Mouse (Mus musculus): ENCODE measurements at regions not wholly inside any gene's neighbourhood (a gene's known extent, or its start where the extent isn't known, plus 50 kb on each side); places are given as distances from the start of the nearest gene placed in this dataset.
"Not testable (repeated sequence)": the region's sequence is repeated elsewhere in the genome, so short reads cannot be mapped to it uniquely, and the experiment has no call there.

GRCm38 (mm10) chr16:86826641-86827040 lies 527.3 kb upstream of the N6amt1 start:
- no peak for DNase-seq (ENCODE audit: low read depth, low spot score)
- H3K4me1 ChIP-seq (ENCODE audit: control insufficient read depth in 2 of 2, insufficient read depth in 2 of 2, low read length in 2 of 2, poor library complexity in 1 of 2) = no peaks in the 10 kb centered on the region
- H3K9me3 ChIP-seq (ENCODE audit: control insufficient read depth, insufficient read depth, low read depth, low read length) = no peaks in the 10 kb centered on the region
- no peak overlapping the region for H3K9ac ChIP-seq (ENCODE audit: insufficient read depth, low read depth, low read length, poor library complexity, severe bottlenecking)
- no peaks in the 10 kb centered on the region for H3K36me3 ChIP-seq (ENCODE audit: control insufficient read depth, insufficient read depth, low read length, poor library complexity, severe bottlenecking)
- H3K4me3 ChIP-seq (ENCODE audit: insufficient read depth in 1 of 2, low read depth in 1 of 2, low read length in 2 of 2, poor library complexity in 1 of 2, severe bottlenecking in 1 of 2) = no peak overlapping the region
- in situ Hi-C loops (cut with MboI; ENCODE audit: low sequenced_read_pairs in 2 of 2, unreplicated experiment in 2 of 2) = no loop called here
- H3K27ac ChIP-seq (ENCODE audit: insufficient read depth, low read depth, low read length, poor library complexity, severe bottlenecking) = no peak overlapping the region
- TF ChIP-seq ZC3H11A (IDR thresholded peaks at IDR 0.05; ENCODE audit: borderline replicate concordance, low read depth, low read length) = no peak
- TF ChIP-seq HCFC1 (IDR thresholded peaks at IDR 0.05; ENCODE audit: borderline replicate concordance, insufficient read depth, low read length) = no peak
- no peak for TF ChIP-seq ZNF384 (IDR thresholded peaks at IDR 0.05; ENCODE audit: low read depth, low read length)
- TF ChIP-seq CHD2 (IDR thresholded peaks at IDR 0.05; ENCODE audit: low read depth, low read length) = no peak
- TF ChIP-seq MAFK (IDR thresholded peaks at IDR 0.05; ENCODE audit: insufficient read depth, low read depth, low read length) = no peak

- TF ChIP-seq MAFK (IDR thresholded peaks at IDR 0.05; ENCODE audit: insufficient read depth, low read depth, low read length) (no peak), ZC3H11A (IDR thresholded peaks at IDR 0.05; ENCODE audit: borderline replicate concordance, low read depth, low read length) (no peak), CHD2 (IDR thresholded peaks at IDR 0.05; ENCODE audit: low read depth, low read length) (no peak)
- H3K9ac ChIP-seq (ENCODE audit: insufficient read depth, low read depth, low read length, poor library complexity, severe bottlenecking) = no peak overlapping the region
- in situ Hi-C loops (cut with MboI; ENCODE audit: low sequenced_read_pairs in 2 of 2, unreplicated experiment in 2 of 2) = no loop called here
- no peaks in the 10 kb centered on the region for H3K4me1 ChIP-seq (ENCODE audit: control insufficient read depth in 2 of 2, insufficient read depth in 2 of 2, low read length in 2 of 2, poor library complexity in 1 of 2)
- no peaks in the 10 kb centered on the region for H3K36me3 ChIP-seq (ENCODE audit: control insufficient read depth, insufficient read depth, low read length, poor library complexity, severe bottlenecking)
- H3K9me3 ChIP-seq (ENCODE audit: control insufficient read depth, insufficient read depth, low read depth, low read length) = no peaks in the 10 kb centered on the region
- no peak overlapping the region for H3K27ac ChIP-seq (ENCODE audit: insufficient read depth, low read depth, low read length, poor library complexity, severe bottlenecking)
- H3K4me3 ChIP-seq (ENCODE audit: insufficient read depth in 1 of 2, low read depth in 1 of 2, low read length in 2 of 2, poor library complexity in 1 of 2, severe bottlenecking in 1 of 2) = no peak overlapping the region
- no peak for DNase-seq (ENCODE audit: low read depth, low spot score)
Measured at GRCm38 (mm10) chr16:86823496-86823895, 530.5 kb upstream of the N6amt1 start.

- no peaks in the 10 kb centered on the region for H3K9me3 ChIP-seq (ENCODE audit: control insufficient read depth, insufficient read depth, low read depth, low read length)
- H3K36me3 ChIP-seq (ENCODE audit: control insufficient read depth, insufficient read depth, low read length, poor library complexity, severe bottlenecking) = no peaks in the 10 kb centered on the region
- no peak for DNase-seq (ENCODE audit: low read depth, low spot score)
- H3K4me1 ChIP-seq (ENCODE audit: control insufficient read depth in 2 of 2, insufficient read depth in 2 of 2, low read length in 2 of 2, poor library complexity in 1 of 2) = no peaks in the 10 kb centered on the region
- in situ Hi-C loops (cut with MboI; ENCODE audit: low sequenced_read_pairs in 2 of 2, unreplicated experiment in 2 of 2) = no loop called here
- TF ChIP-seq ZNF384 (IDR thresholded peaks at IDR 0.05; ENCODE audit: low read depth, low read length) = no peak
- TF ChIP-seq CHD2 (IDR thresholded peaks at IDR 0.05; ENCODE audit: low read depth, low read length) = no peak
- TF ChIP-seq ZC3H11A (IDR thresholded peaks at IDR 0.05; ENCODE audit: borderline replicate concordance, low read depth, low read length) = no peak
- TF ChIP-seq HCFC1 (IDR thresholded peaks at IDR 0.05; ENCODE audit: borderline replicate concordance, insufficient read depth, low read length) = no peak
- no peak for TF ChIP-seq MAFK (IDR thresholded peaks at IDR 0.05; ENCODE audit: insufficient read depth, low read depth, low read length)
- H3K4me3 ChIP-seq (ENCODE audit: insufficient read depth in 1 of 2, low read depth in 1 of 2, low read length in 2 of 2, poor library complexity in 1 of 2, severe bottlenecking in 1 of 2) = no peak overlapping the region
- H3K27ac ChIP-seq (ENCODE audit: insufficient read depth, low read depth, low read length, poor library complexity, severe bottlenecking) = no peak overlapping the region
- no peak overlapping the region for H3K9ac ChIP-seq (ENCODE audit: insufficient read depth, low read depth, low read length, poor library complexity, severe bottlenecking)
Measured at GRCm38 (mm10) chr16:86821586-86821985, 532.4 kb upstream of the N6amt1 start.

- not testable (repeated sequence) for DNase-seq (ENCODE audit: low read depth, low spot score); H3K4me1 ChIP-seq (ENCODE audit: control insufficient read depth in 2 of 2, insufficient read depth in 2 of 2, low read length in 2 of 2, poor library complexity in 1 of 2)
Measured at GRCm38 (mm10) chr16:86818639-86819038, 535.3 kb upstream of the N6amt1 start.

GRCm38 (mm10) chr16:86816763-86817593 lies 537.0 kb upstream of the N6amt1 start:
- Histone ChIP-seq H3K9ac (ENCODE audit: insufficient read depth, low read depth, low read length, poor library complexity, severe bottlenecking) (no peak overlapping the region), H3K4me1 (ENCODE audit: control insufficient read depth in 2 of 2, insufficient read depth in 2 of 2, low read length in 2 of 2, poor library complexity in 1 of 2) (no peaks in the 10 kb centered on the region), H3K9me3 (ENCODE audit: control insufficient read depth, insufficient read depth, low read depth, low read length) (no peaks in the 10 kb centered on the region), H3K4me3 (ENCODE audit: insufficient read depth in 1 of 2, low read depth in 1 of 2, low read length in 2 of 2, poor library complexity in 1 of 2, severe bottlenecking in 1 of 2) (no peak overlapping the region), H3K27ac (ENCODE audit: insufficient read depth, low read depth, low read length, poor library complexity, severe bottlenecking) (no peak overlapping the region), H3K36me3 (ENCODE audit: control insufficient read depth, insufficient read depth, low read length, poor library complexity, severe bottlenecking) (no peaks in the 10 kb centered on the region)
- TF ChIP-seq MAFK (IDR thresholded peaks at IDR 0.05; ENCODE audit: insufficient read depth, low read depth, low read length) (no peak), ZC3H11A (IDR thresholded peaks at IDR 0.05; ENCODE audit: borderline replicate concordance, low read depth, low read length) (no peak), HCFC1 (IDR thresholded peaks at IDR 0.05; ENCODE audit: borderline replicate concordance, insufficient read depth, low read length) (no peak), ZNF384 (IDR thresholded peaks at IDR 0.05; ENCODE audit: low read depth, low read length) (no peak), CHD2 (IDR thresholded peaks at IDR 0.05; ENCODE audit: low read depth, low read length) (no peak)
- in situ Hi-C loops (cut with MboI; ENCODE audit: low sequenced_read_pairs in 2 of 2, unreplicated experiment in 2 of 2) = no loop called here
- no peak for DNase-seq (ENCODE audit: low read depth, low spot score)

More at GRCm38 (mm10) chr16:86818639-86819038, 535.3 kb upstream of the N6amt1 start:
- H3K27ac ChIP-seq (ENCODE audit: insufficient read depth, low read depth, low read length, poor library complexity, severe bottlenecking); H3K9me3 ChIP-seq (ENCODE audit: control insufficient read depth, insufficient read depth, low read depth, low read length); in situ Hi-C loops (cut with MboI; ENCODE audit: low sequenced_read_pairs in 2 of 2, unreplicated experiment in 2 of 2); H3K36me3 ChIP-seq (ENCODE audit: control insufficient read depth, insufficient read depth, low read length, poor library complexity, severe bottlenecking); H3K9ac ChIP-seq (ENCODE audit: insufficient read depth, low read depth, low read length, poor library complexity, severe bottlenecking); H3K4me3 ChIP-seq (ENCODE audit: insufficient read depth in 1 of 2, low read depth in 1 of 2, low read length in 2 of 2, poor library complexity in 1 of 2, severe bottlenecking in 1 of 2): not testable (repeated sequence)

Measured in ES-E14 (cell line).